Mouse (Mus musculus): ENCODE measurements around the gene Cldn24. TPM values are rescaled to one million over a fixed set of nuclear protein-coding genes. Genes with fewer than 3 reads are reported as not detected.
"Not testable (repeated sequence)": the region's sequence is repeated elsewhere in the genome, so short reads cannot be mapped to it uniquely, and the experiment has no call there.

Cldn24 gene
- polyA plus RNA-seq, 1 experiment from 2014 or later, result not detected

GRCm38 (mm10) chr8:47822541-47822940, 598 bp downstream of the Cldn24 start:
- not testable (repeated sequence) for H3K27me3 ChIP-seq (ENCODE audit: control insufficient read depth, insufficient read depth, low read depth, low read length); H3K36me3 ChIP-seq (ENCODE audit: control insufficient read depth, insufficient read depth, low read length); ATAC-seq (ENCODE audit: low read depth); H3K4me1 ChIP-seq (replicated peaks; ENCODE audit: control insufficient read depth, insufficient read depth, low read length); H3K9me3 ChIP-seq (ENCODE audit: control insufficient read depth, low read length); H3K27ac ChIP-seq (ENCODE audit: low read length); H3K4me3 ChIP-seq (ENCODE audit: low read length); H3K9ac ChIP-seq (ENCODE audit: low read length); H3K4me2 ChIP-seq (ENCODE audit: low read depth, low read length)
- 71% methylated on average over 7 of the region's 9 CpGs for WGBS

GRCm38 (mm10) chr8:47823777-47824176, 1.8 kb downstream of the Cldn24 start:
- 37% methylated on average over 10 of the region's 10 CpGs for WGBS
- Histone ChIP-seq H3K4me2 (ENCODE audit: low read depth, low read length) (no peak overlapping the region), H3K9me3 (ENCODE audit: control insufficient read depth, low read length) (no peaks in the 10 kb centered on the region), H3K27ac (ENCODE audit: low read length) (no peak overlapping the region), H3K36me3 (ENCODE audit: control insufficient read depth, insufficient read depth, low read length) (peaks cover 2% of the 10 kb centered on the region; the same call in 1 of the 2 replicates), H3K9ac (ENCODE audit: low read length) (no peak overlapping the region), H3K4me3 (ENCODE audit: low read length) (no peak overlapping the region), H3K4me1 (replicated peaks; ENCODE audit: control insufficient read depth, insufficient read depth, low read length) (no peaks in the 10 kb centered on the region), H3K27me3 (ENCODE audit: control insufficient read depth, insufficient read depth, low read depth, low read length) (no peaks in the 10 kb centered on the region)
- no peak for ATAC-seq (ENCODE audit: low read depth)

- no peak for ATAC-seq (ENCODE audit: low read depth)
- Histone ChIP-seq H3K27ac (ENCODE audit: low read length) (no peak within 1 kb of the TSS), H3K9me3 (ENCODE audit: control insufficient read depth, low read length) (no peaks in the 10 kb centered on the region), H3K27me3 (ENCODE audit: control insufficient read depth, insufficient read depth, low read depth, low read length) (no peaks in the 10 kb centered on the region), H3K4me2 (ENCODE audit: low read depth, low read length) (no peak within 1 kb of the TSS), H3K4me1 (replicated peaks; ENCODE audit: control insufficient read depth, insufficient read depth, low read length) (no peaks in the 10 kb centered on the region), H3K36me3 (ENCODE audit: control insufficient read depth, insufficient read depth, low read length) (peaks cover 2% of the 10 kb centered on the region; the same call in 1 of the 2 replicates), H3K9ac (ENCODE audit: low read length) (no peak within 1 kb of the TSS), H3K4me3 (ENCODE audit: low read length) (no peak within 1 kb of the TSS)
- WGBS, result 62% methylated on average over 13 of the region's 13 CpGs
Measured at GRCm38 (mm10) chr8:47824182-47824581, 2.2 kb downstream of the Cldn24 start, which contains the start of gene Cldn22. Cldn22 (plus strand) TSS chr8:47824482.

- Histone ChIP-seq H3K27ac (ENCODE audit: low read length) (no peak overlapping the region), H3K4me3 (ENCODE audit: low read length) (no peak overlapping the region), H3K4me1 (replicated peaks; ENCODE audit: control insufficient read depth, insufficient read depth, low read length) (no peaks in the 10 kb centered on the region), H3K4me2 (ENCODE audit: low read depth, low read length) (no peak overlapping the region), H3K36me3 (ENCODE audit: control insufficient read depth, insufficient read depth, low read length) (peaks cover 12% of the 10 kb centered on the region), H3K27me3 (ENCODE audit: control insufficient read depth, insufficient read depth, low read depth, low read length) (no peaks in the 10 kb centered on the region), H3K9ac (ENCODE audit: low read length) (no peak overlapping the region), H3K9me3 (ENCODE audit: control insufficient read depth, low read length) (no peaks in the 10 kb centered on the region)
- no peak for ATAC-seq (ENCODE audit: low read depth)
- 65% methylated on average over 5 of the region's 5 CpGs for WGBS
Measured at GRCm38 (mm10) chr8:47825596-47825995, 3.7 kb downstream of the Cldn24 start.

- Histone ChIP-seq H3K9me3 (ENCODE audit: control insufficient read depth, low read length) (no peaks in the 10 kb centered on the region), H3K4me3 (ENCODE audit: low read length) (no peak overlapping the region), H3K4me1 (replicated peaks; ENCODE audit: control insufficient read depth, insufficient read depth, low read length) (no peaks in the 10 kb centered on the region), H3K27me3 (ENCODE audit: control insufficient read depth, insufficient read depth, low read depth, low read length) (no peaks in the 10 kb centered on the region), H3K9ac (ENCODE audit: low read length) (no peak overlapping the region), H3K4me2 (ENCODE audit: low read depth, low read length) (no peak overlapping the region), H3K36me3 (ENCODE audit: control insufficient read depth, insufficient read depth, low read length) (peaks cover 18% of the 10 kb centered on the region), H3K27ac (ENCODE audit: low read length) (no peak overlapping the region)
- no peak for ATAC-seq (ENCODE audit: low read depth)
- 79% methylated on average over 9 of the region's 9 CpGs for WGBS
Measured at GRCm38 (mm10) chr8:47826911-47827310, 5.0 kb downstream of the Cldn24 start.

- no peaks in the 10 kb centered on the region for H3K9me3 ChIP-seq (ENCODE audit: control insufficient read depth, low read length)
- H3K4me3 ChIP-seq (ENCODE audit: low read length), result no peak overlapping the region
- H3K27me3 ChIP-seq (ENCODE audit: control insufficient read depth, insufficient read depth, low read depth, low read length), result no peaks in the 10 kb centered on the region
- no peak overlapping the region for H3K27ac ChIP-seq (ENCODE audit: low read length)
- no peaks in the 10 kb centered on the region for H3K4me1 ChIP-seq (replicated peaks; ENCODE audit: control insufficient read depth, insufficient read depth, low read length)
- 52% methylated on average over 6 of the region's 6 CpGs for WGBS
- H3K4me2 ChIP-seq (ENCODE audit: low read depth, low read length), result no peak overlapping the region
- peaks cover 18% of the 10 kb centered on the region for H3K36me3 ChIP-seq (ENCODE audit: control insufficient read depth, insufficient read depth, low read length)
- no peak overlapping the region for H3K9ac ChIP-seq (ENCODE audit: low read length)
- ATAC-seq (ENCODE audit: low read depth), result no peak
Measured at GRCm38 (mm10) chr8:47832616-47833015, 10.7 kb downstream of the Cldn24 start.

GRCm38 (mm10) chr8:47833944-47834343, 12.0 kb downstream of the Cldn24 start:
- 68% methylated on average over 1 of the region's 1 CpGs for WGBS
- no peak overlapping the region for H3K4me3 ChIP-seq (ENCODE audit: low read length)
- no peak for ATAC-seq (ENCODE audit: low read depth)
- no peaks in the 10 kb centered on the region for H3K4me1 ChIP-seq (replicated peaks; ENCODE audit: control insufficient read depth, insufficient read depth, low read length)
- no peak overlapping the region for H3K4me2 ChIP-seq (ENCODE audit: low read depth, low read length)
- H3K27ac ChIP-seq (ENCODE audit: low read length), result no peak overlapping the region
- H3K36me3 ChIP-seq (ENCODE audit: control insufficient read depth, insufficient read depth, low read length), result peaks cover 16% of the 10 kb centered on the region; the same call in 1 of the 2 replicates
- H3K27me3 ChIP-seq (ENCODE audit: control insufficient read depth, insufficient read depth, low read depth, low read length), result no peaks in the 10 kb centered on the region
- no peak overlapping the region for H3K9ac ChIP-seq (ENCODE audit: low read length)
- H3K9me3 ChIP-seq (ENCODE audit: control insufficient read depth, low read length), result no peaks in the 10 kb centered on the region

GRCm38 (mm10) chr8:47843063-47843462, 21.1 kb downstream of the Cldn24 start:
- H3K4me1 ChIP-seq (replicated peaks; ENCODE audit: control insufficient read depth, insufficient read depth, low read length), result no peaks in the 10 kb centered on the region
- H3K36me3 ChIP-seq (ENCODE audit: control insufficient read depth, insufficient read depth, low read length), result peaks cover 36% of the 10 kb centered on the region
- H3K4me3 ChIP-seq (ENCODE audit: low read length), result no peak overlapping the region
- WGBS, result 82% methylated on average over 7 of the region's 7 CpGs
- no peaks in the 10 kb centered on the region for H3K9me3 ChIP-seq (ENCODE audit: control insufficient read depth, low read length)
- H3K27me3 ChIP-seq (ENCODE audit: control insufficient read depth, insufficient read depth, low read depth, low read length), result no peaks in the 10 kb centered on the region
- no peak overlapping the region for H3K9ac ChIP-seq (ENCODE audit: low read length)
- no peak overlapping the region for H3K27ac ChIP-seq (ENCODE audit: low read length)
- no peak overlapping the region for H3K4me2 ChIP-seq (ENCODE audit: low read depth, low read length)
- no peak for ATAC-seq (ENCODE audit: low read depth)

GRCm38 (mm10) chr8:47843651-47844050, 21.7 kb downstream of the Cldn24 start:
- no peak overlapping the region for H3K4me2 ChIP-seq (ENCODE audit: low read depth, low read length)
- WGBS, result 91% methylated on average over 10 of the region's 10 CpGs
- H3K27ac ChIP-seq (ENCODE audit: low read length), result no peak overlapping the region
- no peaks in the 10 kb centered on the region for H3K27me3 ChIP-seq (ENCODE audit: control insufficient read depth, insufficient read depth, low read depth, low read length)
- no peak for ATAC-seq (ENCODE audit: low read depth)
- H3K36me3 ChIP-seq (ENCODE audit: control insufficient read depth, insufficient read depth, low read length), result peaks cover 39% of the 10 kb centered on the region
- H3K9me3 ChIP-seq (ENCODE audit: control insufficient read depth, low read length), result no peaks in the 10 kb centered on the region
- H3K4me3 ChIP-seq (ENCODE audit: low read length), result no peak overlapping the region
- no peak overlapping the region for H3K9ac ChIP-seq (ENCODE audit: low read length)
- H3K4me1 ChIP-seq (replicated peaks; ENCODE audit: control insufficient read depth, insufficient read depth, low read length), result no peaks in the 10 kb centered on the region

GRCm38 (mm10) chr8:47845956-47846355, 24.0 kb downstream of the Cldn24 start:
- Histone ChIP-seq H3K27ac (ENCODE audit: low read length) (no peak overlapping the region), H3K36me3 (ENCODE audit: control insufficient read depth, insufficient read depth, low read length) (peaks cover 36% of the 10 kb centered on the region), H3K27me3 (ENCODE audit: control insufficient read depth, insufficient read depth, low read depth, low read length) (no peaks in the 10 kb centered on the region), H3K4me3 (ENCODE audit: low read length) (no peak overlapping the region), H3K9me3 (ENCODE audit: control insufficient read depth, low read length) (no peaks in the 10 kb centered on the region), H3K4me2 (ENCODE audit: low read depth, low read length) (no peak overlapping the region), H3K4me1 (replicated peaks; ENCODE audit: control insufficient read depth, insufficient read depth, low read length) (no peaks in the 10 kb centered on the region), H3K9ac (ENCODE audit: low read length) (no peak overlapping the region)
- no peak for ATAC-seq (ENCODE audit: low read depth)
- WGBS, result 85% methylated on average over 13 of the region's 13 CpGs

All from lung, embryonic 16.5 days (tissue).